Mouse (Mus musculus): ENCODE results near the gene Hist1h4k.
A peak's percentile ranks its signal among the peaks of the same experiment; 100 is the strongest.
"Not testable (repeated sequence)": the region's sequence is repeated elsewhere in the genome, so short reads cannot be mapped to it uniquely, and the experiment has no call there.

The Hist1h4k gene

DNA sequence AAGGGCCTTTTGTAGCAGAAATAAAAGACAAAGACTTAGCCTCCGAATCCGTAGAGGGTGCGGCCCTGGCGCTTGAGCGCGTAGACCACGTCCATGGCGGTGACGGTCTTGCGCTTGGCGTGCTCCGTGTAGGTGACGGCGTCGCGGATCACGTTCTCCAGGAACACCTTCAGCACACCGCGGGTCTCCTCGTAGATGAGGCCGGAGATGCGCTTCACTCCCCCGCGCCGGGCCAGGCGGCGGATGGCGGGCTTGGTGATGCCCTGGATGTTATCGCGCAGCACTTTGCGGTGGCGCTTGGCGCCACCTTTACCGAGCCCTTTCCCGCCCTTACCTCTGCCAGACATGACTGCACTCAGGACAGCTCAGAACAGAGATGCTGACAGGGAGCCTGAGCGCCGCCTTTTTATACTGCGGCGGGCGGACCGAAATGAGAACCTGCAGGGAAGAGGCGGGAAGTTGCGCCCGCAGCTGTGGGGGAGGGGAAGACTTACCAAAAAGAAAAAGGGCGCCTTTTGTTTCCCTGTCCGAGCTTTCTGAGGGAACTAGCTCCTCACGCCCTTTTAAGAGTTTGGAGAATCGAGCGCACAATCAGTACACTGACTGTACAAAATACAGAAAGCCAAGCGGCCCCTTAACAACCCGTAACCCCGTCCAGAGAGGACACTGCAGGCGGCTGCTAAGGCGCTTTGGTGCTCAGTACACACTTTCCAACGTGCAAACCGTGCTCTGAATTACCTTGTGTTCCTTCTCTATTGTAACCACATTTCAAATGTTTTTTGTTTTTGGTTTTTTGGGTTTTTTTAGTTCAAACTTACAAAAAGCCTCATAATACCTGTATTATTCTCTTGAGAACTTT, at the start of gene Hist1h4k:
Hist1h4k (minus strand) TSS at position 347 of the 859 bp plus-strand sequence.
- peak; percentile 88 for DNase-seq (ENCODE audit: low spot score)

GRCm38 (mm10) chr13:21797163-21797562, 46.9 kb upstream of the Hist1h4k start:
- DNase-seq (ENCODE audit: low spot score), result not testable (repeated sequence)

GRCm38 (mm10) chr13:21795584-21795983, 45.3 kb upstream of the Hist1h4k start:
- no peak for DNase-seq (ENCODE audit: low spot score)

- DNase-seq (ENCODE audit: low spot score), result no peak
Measured at GRCm38 (mm10) chr13:21790601-21791283, 40.4 kb upstream of the Hist1h4k start.

- no peak for DNase-seq (ENCODE audit: low spot score)
Measured at GRCm38 (mm10) chr13:21789925-21790324, 39.6 kb upstream of the Hist1h4k start.

GRCm38 (mm10) chr13:21787760-21788593, 37.7 kb upstream of the Hist1h4k start:
- no peak for DNase-seq (ENCODE audit: low spot score)

- peak; percentile 62 for DNase-seq (ENCODE audit: low spot score)
Measured at GRCm38 (mm10) chr13:21786899-21787629, 36.8 kb upstream of the Hist1h4k start, which contains the start of the genes Hist1h2an and Hist1h2bp. Gene Hist1h2an, minus strand, starts transcription at chr13:21787218. Gene Hist1h2bp, plus strand, starts transcription at chr13:21787461.

DNA sequence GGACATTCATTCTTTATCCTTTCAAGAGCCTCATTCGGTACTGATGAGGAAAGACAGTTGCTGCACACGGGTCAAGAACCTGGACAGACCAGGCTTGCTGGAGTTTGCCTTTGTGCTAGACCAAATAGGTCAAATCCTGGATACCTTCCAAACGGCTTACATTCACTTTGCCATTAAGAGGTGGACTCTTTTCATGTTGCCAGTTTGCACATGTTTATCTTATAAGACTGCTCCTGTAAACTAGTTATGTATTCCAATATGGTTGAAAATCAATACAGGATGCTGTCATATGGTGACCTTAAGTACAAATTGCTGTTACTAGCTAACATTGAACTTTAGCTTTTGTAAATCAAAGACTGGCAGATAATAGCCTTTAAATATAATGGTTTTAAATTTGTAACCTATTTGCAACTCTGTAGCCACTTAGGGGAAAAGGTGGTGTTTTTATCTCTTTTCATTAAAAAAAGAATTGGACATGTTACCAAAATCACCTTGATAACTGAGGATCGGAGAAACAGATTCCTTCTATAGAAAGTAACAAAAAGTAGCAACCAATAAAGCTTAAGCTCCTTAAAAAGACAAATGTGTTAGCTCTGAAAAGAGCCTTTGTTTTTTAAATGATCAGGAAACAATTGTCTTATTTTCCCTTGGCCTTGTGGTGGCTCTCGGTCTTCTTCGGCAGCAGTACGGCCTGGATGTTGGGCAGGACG, 36.0 kb upstream of the Hist1h4k start:
- no peak for DNase-seq (ENCODE audit: low spot score)

DNA sequence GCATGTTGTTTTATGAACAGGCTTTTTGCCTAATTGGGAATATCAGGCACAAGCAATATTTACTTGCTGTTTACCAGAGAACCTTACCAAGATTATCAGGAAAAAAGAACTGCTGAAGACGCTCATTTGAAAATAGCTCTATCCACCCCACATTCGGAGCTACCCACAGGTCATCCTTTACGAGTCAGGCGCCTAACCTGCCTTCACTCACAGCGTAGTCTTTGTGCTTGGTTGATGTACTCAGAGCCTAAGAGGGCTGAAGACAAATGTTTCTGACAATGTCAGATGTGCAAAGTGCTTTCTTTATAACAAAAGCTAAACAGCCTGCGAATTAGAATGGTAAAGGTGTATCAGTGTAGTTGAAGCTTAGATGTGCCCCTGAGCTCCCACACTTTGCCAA, 34.0 kb upstream of the Hist1h4k start:
- no peak for DNase-seq (ENCODE audit: low spot score)

DNA sequence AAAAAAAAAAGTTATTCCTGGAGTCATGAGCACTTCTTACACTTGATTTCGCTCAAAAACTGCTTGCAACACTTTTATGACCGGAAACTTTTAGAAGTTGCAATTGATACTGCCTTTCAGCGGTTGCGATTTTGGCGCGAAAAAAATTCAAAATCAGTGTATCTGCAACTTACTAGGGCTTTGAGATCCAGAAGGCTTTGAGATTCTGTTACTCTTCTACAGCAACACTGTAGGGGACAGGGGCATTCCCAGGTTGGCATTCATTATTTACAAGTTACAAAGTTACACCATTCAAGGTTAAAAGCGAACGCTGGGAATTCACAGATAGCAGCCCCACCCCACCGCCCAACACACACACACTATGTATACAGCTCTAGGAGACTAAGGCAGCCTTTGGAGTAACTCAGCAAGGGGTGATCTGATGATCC, 33.4 kb upstream of the Hist1h4k start:
- DNase-seq (ENCODE audit: low spot score), result no peak

DNA sequence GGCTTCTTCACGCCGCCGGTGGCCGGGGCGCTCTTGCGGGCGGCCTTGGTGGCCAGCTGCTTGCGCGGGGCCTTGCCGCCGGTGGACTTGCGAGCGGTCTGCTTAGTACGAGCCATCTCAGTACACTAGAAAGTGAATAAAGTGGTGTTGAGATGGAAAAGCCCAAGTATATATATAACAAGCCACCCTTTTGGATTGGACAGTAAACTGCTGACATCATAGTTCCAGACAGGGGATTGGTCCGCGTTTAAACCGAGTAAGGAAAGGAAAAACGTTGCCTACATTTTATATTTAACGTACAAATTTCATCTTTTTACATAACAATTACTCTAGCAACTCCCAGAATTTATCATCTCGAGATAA, 32.9 kb upstream of the Hist1h4k start, which contains the start of gene Hist1h3i:
Hist1h3i (minus strand) TSS at position 116 of the 363 bp plus-strand sequence.
- peak; percentile 18 for DNase-seq (ENCODE audit: low spot score)

- not testable (repeated sequence) for DNase-seq (ENCODE audit: low spot score)
Measured at GRCm38 (mm10) chr13:21782361-21783254, 32.3 kb upstream of the Hist1h4k start.

DNA sequence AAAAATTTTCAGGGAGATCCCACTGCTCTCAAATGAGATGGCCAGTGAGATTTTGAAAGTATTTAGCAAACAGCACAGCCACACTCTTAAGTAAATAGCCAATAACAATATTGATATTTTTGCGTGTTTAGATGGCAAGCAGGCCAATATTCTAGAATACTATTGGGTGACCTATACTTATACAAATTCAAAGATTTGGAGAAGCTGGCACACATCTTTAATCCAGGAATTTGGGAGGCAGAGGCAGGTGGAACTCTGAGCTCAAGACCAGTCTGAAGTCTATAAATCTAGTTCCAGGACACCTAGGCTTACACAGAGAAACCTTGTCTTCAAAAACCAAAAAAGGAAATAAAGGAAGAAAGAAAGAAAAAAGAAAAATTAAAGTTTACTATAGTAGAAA, 31.3 kb upstream of the Hist1h4k start:
- DNase-seq (ENCODE audit: low spot score), result no peak

DNA sequence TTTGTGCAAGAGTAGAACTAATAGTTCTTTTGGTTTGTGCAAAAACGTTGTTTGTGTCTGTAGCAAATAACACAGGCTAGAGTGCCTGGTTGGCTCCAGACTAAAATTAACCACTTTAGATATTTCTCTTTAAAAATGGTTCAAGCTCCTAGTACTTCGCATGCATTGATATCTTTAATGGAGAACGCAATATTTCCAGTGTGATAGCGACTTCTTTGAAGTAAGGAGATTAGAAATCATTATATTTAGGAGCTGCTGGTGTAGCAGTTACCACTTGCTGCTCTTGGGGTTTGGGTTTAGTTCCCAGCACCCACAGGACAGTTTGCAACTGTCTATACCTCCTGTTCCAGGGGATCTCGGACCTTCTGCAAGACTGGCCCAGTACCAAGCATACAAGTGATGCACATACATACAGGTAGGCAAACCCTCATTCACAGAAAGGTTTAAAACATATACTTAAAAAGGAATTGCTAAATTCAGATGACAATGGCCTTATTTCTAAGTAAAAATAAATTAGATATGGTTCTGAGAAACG, 30.8 kb upstream of the Hist1h4k start:
- no peak for DNase-seq (ENCODE audit: low spot score)

- peak; percentile 45 for DNase-seq (ENCODE audit: low spot score)
Measured at GRCm38 (mm10) chr13:21779767-21780731, 29.7 kb upstream of the Hist1h4k start, which contains the start of gene Hist1h1b. Gene Hist1h1b, minus strand, starts transcription at chr13:21780625.

DNA sequence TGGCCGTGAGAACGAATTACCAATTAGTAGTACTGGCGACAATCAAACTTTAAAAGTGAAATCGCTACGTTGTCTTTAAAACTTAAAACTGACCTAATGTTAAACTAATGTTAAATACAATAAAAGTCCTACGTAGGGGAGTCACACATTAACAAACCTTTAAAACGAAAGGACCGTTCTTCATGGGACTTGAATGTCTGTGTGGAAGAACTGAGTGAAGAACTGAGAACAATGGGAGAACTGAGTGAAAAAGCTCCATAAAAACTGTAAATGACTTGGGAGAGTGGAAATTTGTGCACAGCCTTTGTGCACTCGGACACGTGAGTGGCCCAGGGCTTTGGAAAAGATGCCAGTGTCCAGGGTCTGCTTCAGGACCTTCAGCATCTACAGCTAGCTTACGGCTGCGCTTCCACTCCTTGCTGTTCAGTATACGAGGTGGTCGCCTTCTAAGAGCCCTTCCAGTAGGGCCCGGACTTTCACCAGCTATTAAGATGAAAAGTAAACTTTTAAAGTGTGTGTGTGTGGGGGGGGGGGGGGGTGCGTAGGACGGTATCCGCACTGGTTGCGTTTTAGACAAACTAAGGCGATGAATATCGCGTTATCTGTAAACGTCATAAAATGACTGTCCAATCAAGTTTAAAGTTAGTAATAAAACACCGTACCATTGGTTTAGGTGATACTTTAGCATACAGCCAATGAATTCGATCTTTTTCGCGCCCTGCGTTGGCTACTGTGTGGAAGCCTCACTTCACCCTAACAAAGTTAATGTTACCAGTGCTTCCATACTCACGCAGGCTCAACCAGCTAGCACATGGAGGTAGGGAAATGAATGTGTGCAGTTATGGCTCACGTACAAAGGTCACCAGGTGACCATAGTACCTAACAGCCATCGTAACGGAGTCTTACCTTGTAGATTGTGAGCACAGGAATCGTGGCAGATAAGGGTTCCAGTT, 28.8 kb upstream of the Hist1h4k start:
- DNase-seq (ENCODE audit: low spot score), result peak; percentile 35

DNA sequence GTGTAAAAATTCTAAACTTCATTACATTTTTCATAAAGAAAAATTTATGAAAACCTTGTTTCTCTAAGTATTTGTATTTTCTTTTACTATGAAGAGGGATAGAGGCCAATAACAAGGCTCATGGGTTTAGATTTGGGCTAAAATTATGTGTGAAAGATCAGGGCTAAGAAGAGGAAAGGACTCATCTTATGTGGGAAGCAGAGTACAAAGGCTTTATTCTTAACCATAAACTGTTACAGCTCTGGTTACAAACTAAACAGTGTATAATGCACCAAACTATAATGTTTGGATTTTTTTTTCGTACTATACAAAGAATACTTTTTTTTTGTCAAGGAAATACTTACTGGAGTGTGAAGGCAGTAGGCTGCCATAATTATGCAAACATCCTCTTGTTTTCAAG, 5.4 kb upstream of the Hist1h4k start:
- no peak for DNase-seq (ENCODE audit: low spot score)
